Mouse (Mus musculus) lung, postnatal 0 days (tissue): ENCODE results near the gene Cyp2d40.
"Not testable (repeated sequence)": the region's sequence is repeated elsewhere in the genome, so short reads cannot be mapped to it uniquely, and the experiment has no call there.

Source experiments
- CTCF ChIP-seq: IDR thresholded peaks from 2 replicates; pipeline ENCODE4 v1.5.1; 2016; ENCODE audit warnings: antibody characterized with exemption, mild to moderate bottlenecking
- EP300 ChIP-seq: IDR thresholded peaks from 2 replicates; pipeline ENCODE4 v1.6.1; 2016; ENCODE audit warnings: antibody characterized with exemption, mild to moderate bottlenecking, control low read depth

- TF ChIP-seq CTCF, EP300: not testable (repeated sequence)
Observed at GRCm38 (mm10) chr15:82777856-82778255, 13.9 kb upstream of the Cyp2d40 start.
